Mouse (Mus musculus) spleen, adult 2 months (tissue): ENCODE results near the gene Zfp422. TPM values are rescaled to one million over a fixed set of nuclear protein-coding genes. Genes with fewer than 3 reads are reported as not detected.
A peak's percentile ranks its signal among the peaks of the same experiment; 100 is the strongest.

Experiments
- DNase-seq, 2 experiments: peaks; one replicate each; pipeline versions ENCODE4 v3.0.0 to v3.0.0-alpha.2; 2012 to 2021; ENCODE audit warnings: low spot score in 2 of 2, low read depth in 1 of 2
- H3K27ac ChIP-seq: fragments of 200-500 bp; 2 replicates; pipeline ENCODE4 v1.5.1; 2012; ENCODE audit warnings: low read length, inconsistent platforms; ENCODE audit not compliant: insufficient read depth
- H3K27me3 ChIP-seq: fragments of 200-500 bp; 2 replicates; pipeline ENCODE4 v1.6.1; 2012; ENCODE audit warnings: mild to moderate bottlenecking, moderate library complexity, low read length, inconsistent platforms; ENCODE audit not compliant: control insufficient read depth, insufficient read depth
- H3K36me3 ChIP-seq: fragments of 200-500 bp; 2 replicates; pipeline ENCODE4 v1.6.1; 2012; ENCODE audit warnings: mild to moderate bottlenecking, low read length, inconsistent platforms; ENCODE audit not compliant: control insufficient read depth, insufficient read depth
- H3K4me1 ChIP-seq: fragments of 200-500 bp; 2 replicates; pipeline ENCODE4 v1.6.1; 2011; ENCODE audit warnings: inconsistent platforms; ENCODE audit not compliant: control insufficient read depth, insufficient read depth, insufficient read length
- H3K4me3 ChIP-seq: fragments of 200-500 bp; 2 replicates; pipeline ENCODE4 v1.5.1; 2011; ENCODE audit warnings: mild to moderate bottlenecking, inconsistent platforms; ENCODE audit not compliant: insufficient read depth, insufficient read length; ENCODE audit errors: extremely low read depth
- CTCF ChIP-seq: fragments of 200-500 bp; IDR thresholded peaks from 2 replicates; pipeline ENCODE4 v1.5.1; 2011; ENCODE audit warnings: mild to moderate bottlenecking, inconsistent platforms; ENCODE audit not compliant: insufficient read depth, insufficient read length, insufficient replicate concordance; ENCODE audit errors: extremely low read depth
- POLR2A ChIP-seq: fragments of 200-500 bp; IDR thresholded peaks from 2 replicates; pipeline ENCODE4 v1.6.1; 2011; ENCODE audit warnings: low read depth, low read length, inconsistent platforms
- WGBS: fragments of 180-500 bp; shearing (Covaris S2); methylation state at CpG from one replicate; pipeline ENCODE4 v1.1.7; 2018; 5-methylcytosine and 5-hydroxymethylcytosine counted together
- polyA plus RNA-seq: library from polyadenylated mRNA; depleted of rRNA; stranded (reverse); fragments of >200 nt; gene quantifications from 2 replicates; pipeline ENCODE4 v1.2.3, GENCODE M21; 2012

Zfp422 gene
- polyA plus RNA-seq, 1 experiment, result 7.2 TPM

DNA sequence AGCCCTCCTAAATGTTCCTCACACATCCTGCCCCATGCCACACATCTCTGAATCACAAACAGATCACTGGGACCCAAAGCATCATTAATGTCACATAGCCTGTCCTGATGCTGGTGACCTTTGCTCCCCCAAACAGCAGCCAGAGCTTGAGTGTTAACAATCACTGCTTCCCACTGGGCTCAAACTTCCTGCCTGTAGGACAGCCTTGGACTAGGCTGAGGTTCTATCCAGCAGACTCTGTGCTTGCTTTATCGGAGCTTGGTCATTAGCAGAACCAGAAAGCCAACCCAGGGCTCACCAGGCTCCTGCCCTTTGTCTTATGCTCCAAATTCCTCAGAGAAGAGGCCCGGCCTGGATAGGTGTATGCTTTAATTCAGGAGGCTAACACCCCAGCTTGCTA, 10.1 kb upstream of the Zfp422 start:
- Histone ChIP-seq H3K4me1 (no peaks in the 10 kb centered on the region), H3K27ac (no peak overlapping the region), H3K36me3 (peaks cover 13% of the 10 kb centered on the region; the same call in 1 of the 2 replicates), H3K27me3 (no peaks in the 10 kb centered on the region), H3K4me3 (no peak overlapping the region)
- no peak for DNase-seq
- no peak for TF ChIP-seq POLR2A
- TF ChIP-seq CTCF, result no peak
- WGBS, result 87% methylated on average over 2 of the region's 2 CpGs

- H3K27ac ChIP-seq, result no peak overlapping the region
- DNase-seq, result no peak
- no peak for TF ChIP-seq CTCF
- 90% methylated on average over 5 of the region's 5 CpGs for WGBS
- no peak overlapping the region for H3K4me3 ChIP-seq
- no peaks in the 10 kb centered on the region for H3K27me3 ChIP-seq
- H3K36me3 ChIP-seq, result peaks cover 12% of the 10 kb centered on the region; the same call in 1 of the 2 replicates
- no peaks in the 10 kb centered on the region for H3K4me1 ChIP-seq
Observed at GRCm38 (mm10) chr6:116637496-116637895, 8.7 kb upstream of the Zfp422 start.

DNA sequence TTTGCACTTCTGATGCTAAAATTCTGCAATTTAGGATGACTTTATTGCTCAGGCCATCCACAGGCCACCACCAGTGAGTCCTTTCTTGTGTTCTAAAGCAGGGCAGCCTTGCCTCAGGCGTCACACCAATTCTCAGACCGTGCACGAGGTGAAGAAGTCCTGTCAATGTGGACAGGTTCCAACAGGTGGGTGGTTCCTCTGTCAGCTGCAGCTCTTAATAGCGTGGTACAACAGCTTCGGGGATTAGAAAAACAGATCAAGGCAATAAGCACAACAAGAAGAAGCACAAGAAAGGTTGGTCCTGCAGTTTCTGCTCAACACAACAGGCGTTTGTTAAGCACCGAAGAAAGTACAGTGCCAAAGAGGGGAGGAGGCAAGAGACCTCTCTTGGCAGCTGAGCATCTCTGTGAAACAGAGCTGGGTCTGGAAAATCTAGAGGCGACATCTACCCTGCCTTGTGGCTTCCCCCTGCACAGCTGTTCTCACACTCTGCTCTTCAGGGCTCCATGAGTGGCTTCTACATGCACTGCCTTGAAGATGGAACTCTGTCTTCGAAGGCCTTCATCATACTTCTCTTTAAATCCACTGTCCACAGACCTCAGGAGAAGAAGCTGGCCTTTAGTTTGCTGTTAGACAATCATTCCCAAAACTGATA, 7.9 kb upstream of the Zfp422 start:
- no peak for DNase-seq
- no peak overlapping the region for H3K27ac ChIP-seq
- no peaks in the 10 kb centered on the region for H3K4me1 ChIP-seq
- H3K27me3 ChIP-seq, result no peaks in the 10 kb centered on the region
- TF ChIP-seq CTCF (no peak), POLR2A (no peak)
- H3K4me3 ChIP-seq, result no peak overlapping the region
- 53% methylated on average over 9 of the region's 9 CpGs for WGBS
- peaks cover 12% of the 10 kb centered on the region; the same call in 1 of the 2 replicates for H3K36me3 ChIP-seq

GRCm38 (mm10) chr6:116635251-116636180, 6.7 kb upstream of the Zfp422 start:
- H3K4me1 ChIP-seq, result no peaks in the 10 kb centered on the region
- no peak for TF ChIP-seq CTCF
- TF ChIP-seq POLR2A, result no peak
- DNase-seq, result no peak
- no peaks in the 10 kb centered on the region for H3K27me3 ChIP-seq
- 56% methylated on average over 10 of the region's 10 CpGs for WGBS
- peaks cover 9% of the 10 kb centered on the region; the same call in 1 of the 2 replicates for H3K36me3 ChIP-seq
- no peak overlapping the region for H3K4me3 ChIP-seq
- H3K27ac ChIP-seq, result no peak overlapping the region

DNA sequence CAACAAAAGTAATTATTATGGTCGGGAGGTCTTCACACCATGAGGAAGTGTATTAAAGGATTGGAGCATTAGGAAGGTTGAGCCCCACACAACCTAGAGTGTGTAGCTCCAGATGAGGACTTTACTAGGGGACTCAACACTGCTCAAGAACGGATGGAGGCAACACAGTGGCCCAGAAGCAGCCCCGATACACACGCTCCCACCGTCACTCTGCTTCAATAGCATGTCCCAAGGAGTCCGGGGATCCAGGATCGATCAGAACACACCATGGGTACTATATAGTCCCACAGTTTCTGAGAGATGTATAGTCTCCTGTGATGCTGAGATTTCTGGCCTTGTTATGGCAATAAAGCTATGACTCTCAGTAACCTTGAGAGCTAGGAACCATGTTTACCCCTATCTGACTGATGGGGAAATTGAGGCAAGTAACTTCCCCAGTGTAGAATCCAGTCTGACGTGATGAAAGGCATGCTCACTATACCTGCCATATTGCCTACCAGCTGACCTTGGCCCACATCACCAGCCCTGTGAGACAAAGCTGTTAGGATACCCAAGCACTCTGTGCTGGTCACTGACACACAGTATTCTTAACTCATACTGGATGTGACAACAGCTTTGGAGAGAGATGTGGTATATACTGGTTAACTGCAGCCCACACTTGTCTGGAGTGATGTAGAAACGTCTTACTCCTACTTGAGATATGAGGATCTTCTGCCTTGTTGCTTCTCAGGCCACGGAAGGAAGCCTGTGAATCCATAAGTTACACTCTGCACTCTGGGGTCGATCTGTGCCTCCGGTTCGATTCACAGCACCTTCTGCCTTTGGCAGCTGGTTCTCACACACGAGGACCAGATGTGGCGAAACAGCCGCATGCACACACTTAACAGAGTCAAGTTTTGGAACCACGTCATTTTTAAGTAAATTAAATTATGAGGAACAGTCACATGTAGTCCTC, 5.2 kb upstream of the Zfp422 start:
- H3K4me1 ChIP-seq, result no peaks in the 10 kb centered on the region
- H3K36me3 ChIP-seq, result peaks cover 2% of the 10 kb centered on the region; the same call in 1 of the 2 replicates
- no peaks in the 10 kb centered on the region for H3K27me3 ChIP-seq
- no peak for DNase-seq
- H3K4me3 ChIP-seq, result no peak overlapping the region
- TF ChIP-seq CTCF (no peak), POLR2A (no peak)
- no peak overlapping the region for H3K27ac ChIP-seq
- 91% methylated on average over 17 of the region's 17 CpGs for WGBS

GRCm38 (mm10) chr6:116632129-116632528, 3.3 kb upstream of the Zfp422 start:
- peaks cover 2% of the 10 kb centered on the region; the same call in 1 of the 2 replicates for H3K36me3 ChIP-seq
- H3K4me3 ChIP-seq, result no peak overlapping the region
- DNase-seq, result peak; percentile 48 to 77
- H3K4me1 ChIP-seq, result no peaks in the 10 kb centered on the region; the same call in 1 of the 2 replicates
- TF ChIP-seq POLR2A, result no peak
- peak; percentile 71; the same call in 1 of the 2 replicates for TF ChIP-seq CTCF
- 50% methylated on average over 1 of the region's 1 CpGs for WGBS
- no peaks in the 10 kb centered on the region for H3K27me3 ChIP-seq
- no peak overlapping the region for H3K27ac ChIP-seq
